Mouse (Mus musculus) cerebellum, postnatal 14 days (tissue): ENCODE results near the gene Gpatch1.
A peak's percentile ranks its signal among the peaks of the same experiment; 100 is the strongest.
"Not testable (repeated sequence)": the region's sequence is repeated elsewhere in the genome, so short reads cannot be mapped to it uniquely, and the experiment has no call there.

Source experiments
- DNase-seq, 2 experiments: peaks; one replicate each; pipeline ENCODE4 v3.0.0; 2021; ENCODE audit warnings: mixed read lengths in 2 of 2

Gpatch1 gene

GRCm38 (mm10) chr7:35322732-35323420 lies 4.6 kb upstream of the Gpatch1 start:
- peak; percentile 16 to 24 for DNase-seq

GRCm38 (mm10) chr7:35322161-35322560 lies 3.9 kb upstream of the Gpatch1 start:
- DNase-seq: no peak

GRCm38 (mm10) chr7:35319755-35320154 lies 1.5 kb upstream of the Gpatch1 start:
- DNase-seq: no peak

- not testable (repeated sequence) for DNase-seq
Measured at GRCm38 (mm10) chr7:35319221-35319620, 981 bp upstream of the Gpatch1 start.

GRCm38 (mm10) chr7:35314156-35314555 lies 4.1 kb downstream of the Gpatch1 start:
- no peak for DNase-seq

GRCm38 (mm10) chr7:35311214-35311613 lies 7.0 kb downstream of the Gpatch1 start:
- no peak for DNase-seq

GRCm38 (mm10) chr7:35300792-35301191 lies 17.4 kb downstream of the Gpatch1 start:
- no peak for DNase-seq

GRCm38 (mm10) chr7:35299656-35300055 lies 18.6 kb downstream of the Gpatch1 start:
- DNase-seq: peak in 1 of 2 experiments; percentile 17

- DNase-seq: no peak
Measured at GRCm38 (mm10) chr7:35297886-35298285, 20.4 kb downstream of the Gpatch1 start.

- DNase-seq: no peak
Measured at GRCm38 (mm10) chr7:35295631-35296030, 22.6 kb downstream of the Gpatch1 start.

GRCm38 (mm10) chr7:35293464-35293863 lies 24.8 kb downstream of the Gpatch1 start:
- peak; percentile 11 to 24 for DNase-seq

- no peak for DNase-seq
Measured at GRCm38 (mm10) chr7:35278933-35279332, 39.3 kb downstream of the Gpatch1 start.

- no peak for DNase-seq
Measured at GRCm38 (mm10) chr7:35277433-35277832, 40.8 kb downstream of the Gpatch1 start.

- DNase-seq: peak; percentile 31 to 49
Measured at GRCm38 (mm10) chr7:35269443-35270024, 48.7 kb downstream of the Gpatch1 start.

- DNase-seq: no peak
Measured at GRCm38 (mm10) chr7:35267841-35268240, 50.4 kb downstream of the Gpatch1 start.

GRCm38 (mm10) chr7:35266666-35267065 lies 51.6 kb downstream of the Gpatch1 start:
- DNase-seq: peak in 1 of 2 experiments; percentile 50

- DNase-seq: peak; percentile 73 to 74
Measured at GRCm38 (mm10) chr7:35264746-35265145, 53.5 kb downstream of the Gpatch1 start.

- no peak for DNase-seq
Measured at GRCm38 (mm10) chr7:35263595-35264489, 54.4 kb downstream of the Gpatch1 start.

GRCm38 (mm10) chr7:35259384-35259783 lies 58.9 kb downstream of the Gpatch1 start:
- DNase-seq: peak in 1 of 2 experiments; percentile 60

GRCm38 (mm10) chr7:35258294-35258693 lies 59.9 kb downstream of the Gpatch1 start:
- DNase-seq: peak; percentile 33 to 41

- DNase-seq: peak; percentile 63 to 64
Measured at GRCm38 (mm10) chr7:35252041-35252558, 66.1 kb downstream of the Gpatch1 start.

- not testable (repeated sequence) for DNase-seq
Measured at GRCm38 (mm10) chr7:35237935-35238334, 80.3 kb downstream of the Gpatch1 start.

- DNase-seq: peak; percentile 71 to 72
Measured at GRCm38 (mm10) chr7:35235308-35235707, 82.9 kb downstream of the Gpatch1 start.
